Mouse (Mus musculus): ENCODE measurements around the gene H2-Ob.

- no peak for TF ChIP-seq CTCF (IDR thresholded peaks at IDR 0.05; ENCODE audit: low read depth)
- TF ChIP-seq EP300 (optimal IDR thresholded peaks at IDR 0.05): no peak
These were observed 32.2 kb downstream of the H2-Ob start for GRCm38 (mm10) chr17:34270940-34271339.

Measured in stomach, postnatal 0 days (tissue).